Mouse (Mus musculus) lung, postnatal 4 days (tissue): ENCODE measurements around the gene Ubap1l.

Experiments
- DNase-seq, 2 experiments: peaks; one replicate each; pipeline ENCODE4 v3.0.0; 2021

Ubap1l gene

DNA sequence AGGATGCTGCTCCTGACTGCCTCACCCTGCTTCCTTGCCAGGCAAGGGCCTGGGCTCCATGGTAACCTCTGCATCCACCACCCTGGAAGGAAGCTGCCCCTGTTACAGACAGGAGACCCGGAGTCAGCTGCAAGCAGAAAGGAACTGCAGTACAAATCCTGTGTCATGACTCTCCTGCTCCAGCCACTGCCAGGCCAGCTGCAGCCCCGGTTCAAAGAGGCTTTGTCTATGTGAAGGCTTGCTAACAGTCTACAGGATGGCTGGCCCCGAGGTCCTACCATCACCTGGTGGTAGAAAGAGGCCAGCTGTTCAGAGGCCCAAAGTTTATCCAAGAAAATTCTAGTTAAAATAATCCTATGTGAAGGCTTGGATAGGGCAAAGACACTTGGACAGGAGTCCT lies 50.5 kb downstream of the Ubap1l start:
- DNase-seq, result no peak

DNA sequence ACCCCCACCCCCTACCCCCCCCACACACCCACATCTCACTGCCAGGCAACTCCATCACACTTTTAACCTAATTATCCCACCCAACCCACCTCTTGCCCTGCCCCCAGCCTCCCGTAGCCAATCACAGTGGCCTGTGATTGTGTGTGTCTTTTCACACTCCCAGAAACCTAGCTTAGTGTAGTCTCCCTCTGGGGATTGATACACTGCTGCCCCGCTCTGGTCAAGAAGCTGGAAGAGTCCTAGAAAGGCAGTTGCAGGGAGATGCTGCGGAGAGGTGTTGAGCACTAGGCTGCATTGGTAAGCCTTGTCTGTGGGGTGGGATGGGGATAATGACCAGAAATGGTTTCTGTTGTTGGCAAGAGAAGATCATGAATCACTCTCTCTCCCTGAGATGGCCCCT lies 56.9 kb downstream of the Ubap1l start:
- DNase-seq, result no peak

DNA sequence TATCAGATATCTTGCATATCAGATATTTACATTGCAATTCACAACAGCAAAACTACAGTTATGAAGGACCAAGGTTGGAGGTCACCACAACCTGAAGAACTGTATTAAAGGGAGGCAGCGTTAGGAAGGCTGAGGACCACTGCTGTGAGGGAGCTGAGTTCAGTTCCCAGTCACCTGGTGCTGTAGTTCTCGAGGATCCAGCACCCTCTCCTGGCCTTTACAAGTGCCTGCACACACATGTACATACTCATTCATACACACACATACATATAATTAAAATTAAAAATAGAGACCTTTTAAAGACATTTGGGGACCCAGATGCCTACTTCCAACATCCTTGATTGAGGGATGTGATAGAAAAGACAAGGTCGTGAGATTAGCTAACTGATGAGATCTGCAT lies 58.8 kb downstream of the Ubap1l start:
- DNase-seq, result no peak

DNA sequence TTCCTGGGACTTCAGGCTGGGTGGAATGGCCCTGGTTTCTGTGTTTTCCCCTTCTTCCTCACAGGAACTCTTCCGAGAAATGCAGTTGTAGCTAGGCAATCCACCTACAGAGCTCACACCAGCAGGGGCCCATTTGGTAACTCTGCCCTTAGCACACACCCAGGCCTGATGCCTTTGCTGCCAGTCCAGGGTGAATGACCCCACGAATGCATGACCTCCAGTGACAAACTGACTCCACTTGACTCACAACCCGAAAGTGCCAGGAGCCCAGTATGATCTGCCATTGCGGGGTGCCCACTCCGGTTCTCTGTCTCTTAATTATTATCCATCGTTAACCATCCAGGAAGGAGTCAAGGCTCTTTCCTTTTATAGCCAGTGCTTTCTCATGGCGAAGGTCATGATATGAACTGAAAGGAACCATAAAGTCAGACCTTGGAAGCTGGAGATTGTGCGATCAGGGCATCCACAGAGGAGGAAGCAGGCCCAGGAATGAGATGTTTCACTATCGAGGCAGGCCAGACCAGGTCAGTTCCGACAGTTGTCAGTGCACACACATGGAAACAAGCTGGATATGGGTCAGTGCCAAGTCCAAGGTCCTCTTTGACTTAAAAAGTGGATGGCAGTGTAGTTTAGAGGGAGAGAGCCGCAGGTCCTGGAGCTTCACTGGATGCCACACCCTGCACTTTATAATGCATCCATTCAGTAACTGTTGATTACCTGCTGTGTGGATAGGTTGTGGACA lies 62.1 kb downstream of the Ubap1l start, which contains the start of gene Slc51b:
Gene Slc51b, minus strand, starts transcription at position 196 of the 742 bp plus-strand sequence.
- DNase-seq, result no peak

DNA sequence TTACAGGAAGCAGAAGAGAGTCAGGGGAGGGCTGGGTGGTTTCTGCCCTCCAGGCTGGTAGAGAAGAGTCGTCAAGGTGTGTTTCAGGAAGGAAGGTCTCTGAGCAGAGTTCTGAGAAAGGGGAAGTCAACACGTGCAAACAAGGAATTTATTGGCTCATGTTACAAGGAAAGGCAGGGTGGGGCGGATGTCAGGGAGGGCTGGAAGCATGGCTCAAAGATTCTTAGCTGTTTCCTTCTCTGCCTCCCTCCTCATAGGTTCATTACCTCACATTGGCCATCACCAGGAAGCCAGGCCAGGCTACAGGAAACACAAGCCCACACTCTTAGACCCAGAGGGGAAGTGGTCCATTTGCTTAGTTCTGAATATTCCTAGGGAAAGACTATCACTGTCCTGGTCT lies 63.6 kb downstream of the Ubap1l start:
- no peak for DNase-seq

DNA sequence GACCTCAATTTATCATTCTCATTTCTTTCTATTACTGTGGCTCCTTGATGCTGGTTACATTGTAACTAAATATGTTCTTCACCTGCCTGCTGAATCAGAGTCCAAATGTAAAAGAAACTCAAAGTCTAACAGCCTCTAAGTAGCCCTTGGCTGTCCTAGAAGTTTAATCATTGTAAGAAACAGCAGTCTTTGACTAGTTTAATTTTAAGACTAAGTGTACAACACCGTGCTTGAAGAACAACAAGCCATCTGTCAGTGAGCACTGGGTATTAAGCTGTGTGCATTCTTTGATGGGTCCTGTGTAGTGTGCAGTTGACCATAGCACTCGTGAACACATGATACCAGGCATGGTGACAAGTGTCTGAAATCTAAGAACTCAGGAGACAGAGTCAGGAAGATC lies 66.7 kb downstream of the Ubap1l start:
- DNase-seq, result no peak

DNA sequence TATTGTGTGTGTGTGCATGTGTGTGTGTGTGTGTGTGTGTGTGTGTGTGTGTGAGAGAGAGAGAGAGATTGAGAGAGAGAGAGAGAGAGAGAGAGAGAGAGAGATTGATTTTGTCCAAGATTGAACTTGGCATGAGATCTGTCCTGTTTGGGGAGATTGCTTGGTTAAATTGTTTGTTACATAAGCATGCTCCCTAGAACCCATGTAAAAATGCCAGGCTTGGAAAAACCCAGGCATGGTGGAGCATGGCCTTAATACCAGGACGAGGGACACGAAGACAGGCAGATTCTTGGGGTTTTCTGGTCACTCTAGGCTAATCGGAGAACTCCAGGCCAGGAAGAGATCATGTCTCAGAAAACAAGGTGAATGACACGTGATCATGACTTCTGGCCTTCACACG lies 67.2 kb downstream of the Ubap1l start:
- DNase-seq, result no peak
